Mouse (Mus musculus) cerebellum, adult 9-10 months (tissue): Measurements from ENCODE around the gene Kiss1.
A peak's percentile ranks its signal among the peaks of the same experiment; 100 is the strongest.

Source experiments
- DNase-seq: peaks from one replicate; pipeline ENCODE4 v3.0.0; 2022

Kiss1 gene

GRCm38 (mm10) chr1:133363276-133364021 is 41.8 kb downstream of the Kiss1 start, which contains the start of gene Etnk2:
Gene Etnk2, plus strand, starts transcription at chr1:133363572.
- peak; percentile 33 for DNase-seq

- no peak for DNase-seq
Observed at GRCm38 (mm10) chr1:133364022-133364630, 42.5 kb downstream of the Kiss1 start.

GRCm38 (mm10) chr1:133364890-133365289 is 43.2 kb downstream of the Kiss1 start:
- DNase-seq = no peak

- no peak for DNase-seq
Observed at GRCm38 (mm10) chr1:133366951-133367605, 45.4 kb downstream of the Kiss1 start.

GRCm38 (mm10) chr1:133367606-133368488 is 46.2 kb downstream of the Kiss1 start:
- no peak for DNase-seq

GRCm38 (mm10) chr1:133368644-133369043 is 47.0 kb downstream of the Kiss1 start:
- no peak for DNase-seq

GRCm38 (mm10) chr1:133370352-133370751 is 48.7 kb downstream of the Kiss1 start:
- DNase-seq = no peak

- DNase-seq = no peak
Observed at GRCm38 (mm10) chr1:133371431-133371830, 49.8 kb downstream of the Kiss1 start.

- DNase-seq = no peak
Observed at GRCm38 (mm10) chr1:133372113-133372512, 50.4 kb downstream of the Kiss1 start.

- DNase-seq = no peak
Observed at GRCm38 (mm10) chr1:133375696-133376346, 54.1 kb downstream of the Kiss1 start.

GRCm38 (mm10) chr1:133377547-133377946 is 55.9 kb downstream of the Kiss1 start:
- no peak for DNase-seq
